Mouse (Mus musculus) MEL (cell line): ENCODE results near the gene Sptbn4.

ENCODE experiments used
- BHLHE40 ChIP-seq: IDR thresholded peaks from 2 replicates; pipeline ENCODE4 v1.6.1; 2012; ENCODE audit warnings: low read depth, mild to moderate bottlenecking, inconsistent platforms, low read length, improper control_type of control experiment, borderline replicate concordance
- CTCF ChIP-seq, 3 experiments: IDR thresholded peaks in 2 of 3; conservative IDR thresholded peaks in 1 of 3; 2 replicates each; pipeline ENCODE4 v1.5.1; 2011 to 2012; ENCODE audit warnings: low read length in 3 of 3, low read depth in 2 of 3, mild to moderate bottlenecking in 2 of 3, improper control_type of control experiment in 1 of 3, inconsistent platforms in 1 of 3, mixed read lengths in 1 of 3, moderate library complexity in 1 of 3; ENCODE audit not compliant: control insufficient read depth in 1 of 3, insufficient read depth in 1 of 3, poor library complexity in 1 of 3, severe bottlenecking in 1 of 3
- ELF1 ChIP-seq: IDR thresholded peaks from 2 replicates; pipeline ENCODE4 v1.6.1; 2014; ENCODE audit warnings: low read depth, mild to moderate bottlenecking, inconsistent platforms, low read length, improper control_type of control experiment, moderate library complexity
- EP300 ChIP-seq, 2 experiments: IDR thresholded peaks; 2 replicates each; pipeline ENCODE4 v1.6.1; 2011; ENCODE audit warnings: improper control_type of control experiment in 2 of 2, low read length in 2 of 2, low read depth in 1 of 2, mild to moderate bottlenecking in 1 of 2
- KAT2A ChIP-seq: conservative IDR thresholded peaks from 2 replicates; pipeline ENCODE4 v1.6.1; 2012; ENCODE audit warnings: low read depth, low read length, improper control_type of control experiment, inconsistent platforms
- POLR2A ChIP-seq, 2 experiments: IDR thresholded peaks; 2 replicates each; pipeline ENCODE4 v1.6.1; 2011 to 2012; ENCODE audit warnings: low read length in 2 of 2, mild to moderate bottlenecking in 2 of 2, control low read depth in 1 of 2, improper control_type of control experiment in 1 of 2, low read depth in 1 of 2, moderate library complexity in 1 of 2; ENCODE audit not compliant: control insufficient read depth in 1 of 2, insufficient read depth in 1 of 2, poor library complexity in 1 of 2
- RAD21 ChIP-seq: IDR thresholded peaks from 2 replicates; pipeline ENCODE4 v1.6.1; 2011; ENCODE audit warnings: mild to moderate bottlenecking, low read depth, low read length, improper control_type of control experiment
- USF1 ChIP-seq: IDR thresholded peaks from 2 replicates; pipeline ENCODE4 v1.6.1; 2014; ENCODE audit warnings: low read depth, mild to moderate bottlenecking, inconsistent platforms, low read length, improper control_type of control experiment, moderate library complexity
- USF2 ChIP-seq, 2 experiments: IDR thresholded peaks; 2 replicates each; pipeline ENCODE4 v1.6.1; 2011 to 2012; ENCODE audit warnings: improper control_type of control experiment in 2 of 2, low read length in 2 of 2, borderline replicate concordance in 1 of 2, inconsistent platforms in 1 of 2, low read depth in 1 of 2, mild to moderate bottlenecking in 1 of 2; ENCODE audit not compliant: insufficient read depth in 1 of 2
- ZKSCAN1 ChIP-seq: IDR thresholded peaks from 2 replicates; pipeline ENCODE4 v1.6.1; 2012; ENCODE audit warnings: low read depth, mild to moderate bottlenecking, inconsistent platforms, low read length, improper control_type of control experiment, moderate library complexity

GRCm38 (mm10) chr7:27479750-27480149, 32.3 kb upstream of the Sptbn4 start:
- TF ChIP-seq USF1 (no peak), EP300 (IDR thresholded peaks at IDR 0.05; ENCODE audit: low read depth in 1 of 2, low read length in 2 of 2) (no peak), KAT2A (no peak), POLR2A (IDR thresholded peaks at IDR 0.05; ENCODE audit: control insufficient read depth in 1 of 2, insufficient read depth in 1 of 2, low read depth in 1 of 2, low read length in 2 of 2, poor library complexity in 1 of 2) (no peak), CTCF (IDR thresholded peaks at IDR 0.05 in 2 of 3, conservative IDR thresholded peaks at IDR 0.05 in 1 of 3; ENCODE audit: control insufficient read depth in 1 of 3, insufficient read depth in 1 of 3, low read depth in 2 of 3, low read length in 3 of 3, poor library complexity in 1 of 3, severe bottlenecking in 1 of 3) (no peak), USF2 (IDR thresholded peaks at IDR 0.05; ENCODE audit: borderline replicate concordance in 1 of 2, insufficient read depth in 1 of 2, low read depth in 1 of 2, low read length in 2 of 2) (no peak), RAD21 (no peak), ZKSCAN1 (no peak), BHLHE40 (no peak), ELF1 (no peak)
